Mouse (Mus musculus): ENCODE results near the gene Btn1a1.

The Btn1a1 gene

DNA sequence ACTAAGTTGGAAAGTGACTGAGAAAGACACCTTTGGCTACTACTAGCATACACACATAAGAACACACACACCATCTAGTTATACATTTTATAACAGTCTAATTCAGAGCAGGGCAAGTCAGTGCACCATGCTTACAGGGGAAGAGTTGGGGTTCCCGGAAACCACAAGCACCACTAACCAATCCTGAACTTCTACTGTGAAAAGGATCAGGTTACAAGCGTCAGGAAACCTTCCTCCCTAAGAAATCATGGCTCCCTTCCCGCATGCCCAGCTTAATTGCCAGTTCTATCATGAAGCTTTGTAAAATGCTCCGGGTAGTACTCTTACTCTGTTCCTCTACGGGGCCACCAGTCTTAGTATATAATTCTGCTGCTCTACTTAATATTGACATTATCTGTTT lies 19.6 kb upstream of the Btn1a1 start:
- DNase-seq (ENCODE audit: low read depth, low spot score) = no peak

DNA sequence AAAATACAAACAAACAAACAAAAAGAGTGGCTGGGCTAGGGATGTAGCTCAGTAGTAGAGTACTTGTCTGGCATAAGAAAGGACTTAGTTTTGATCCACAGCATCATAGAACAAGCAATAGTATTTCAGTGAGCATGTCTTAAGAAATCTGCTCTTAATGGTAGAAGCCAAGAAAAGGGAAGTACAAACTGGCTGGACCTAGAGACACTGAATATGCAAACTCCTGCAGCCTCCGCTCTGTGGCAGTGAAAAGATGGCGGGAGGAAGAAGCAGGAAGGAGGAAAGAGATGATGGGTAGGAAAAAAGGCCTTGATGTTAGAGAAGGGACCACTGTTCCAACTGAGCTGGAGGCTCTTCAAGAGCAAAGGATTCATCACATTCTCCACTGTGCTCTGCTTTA lies 17.5 kb upstream of the Btn1a1 start:
- no peak for DNase-seq (ENCODE audit: low read depth, low spot score)

DNA sequence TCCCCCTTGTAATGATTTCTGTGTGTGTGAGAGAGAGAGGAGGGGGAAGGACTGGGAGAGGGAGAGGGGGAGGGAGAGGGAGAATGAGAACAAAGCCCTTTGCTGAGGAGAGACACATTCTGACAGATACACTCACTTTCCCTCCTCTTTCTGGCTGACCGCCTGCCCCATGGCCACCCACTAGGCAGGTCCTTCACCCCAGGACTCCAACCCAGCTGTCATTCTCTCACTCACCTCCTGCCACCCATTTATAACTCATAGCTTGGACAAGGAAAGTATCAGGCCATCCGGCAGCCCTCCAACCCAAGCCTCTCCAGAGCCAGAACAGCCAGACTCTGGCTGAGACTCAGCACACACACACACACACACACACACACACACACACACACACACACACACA lies 10.0 kb upstream of the Btn1a1 start:
- no peak for DNase-seq (ENCODE audit: low read depth, low spot score)

DNA sequence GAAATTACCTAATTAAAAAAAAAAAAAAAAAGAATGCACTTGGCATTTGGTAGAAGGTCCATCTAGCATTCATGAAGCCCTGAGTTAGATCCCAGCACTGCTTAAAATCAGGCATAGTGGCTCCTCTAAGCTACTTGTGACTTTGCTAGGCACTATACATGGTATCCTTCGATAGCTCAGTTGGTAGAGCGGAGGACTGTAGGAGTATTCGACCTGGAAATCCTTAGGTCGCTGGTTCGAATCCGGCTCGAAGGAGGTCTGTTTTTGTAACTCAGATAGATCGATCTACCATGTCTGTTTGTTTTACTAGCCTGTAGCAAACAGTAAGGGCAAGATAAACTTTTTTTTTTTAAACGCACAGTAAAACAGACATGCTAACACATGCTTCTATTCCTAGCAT lies 1.2 kb upstream of the Btn1a1 start:
- DNase-seq (ENCODE audit: low read depth, low spot score) = peak; percentile 92

DNA sequence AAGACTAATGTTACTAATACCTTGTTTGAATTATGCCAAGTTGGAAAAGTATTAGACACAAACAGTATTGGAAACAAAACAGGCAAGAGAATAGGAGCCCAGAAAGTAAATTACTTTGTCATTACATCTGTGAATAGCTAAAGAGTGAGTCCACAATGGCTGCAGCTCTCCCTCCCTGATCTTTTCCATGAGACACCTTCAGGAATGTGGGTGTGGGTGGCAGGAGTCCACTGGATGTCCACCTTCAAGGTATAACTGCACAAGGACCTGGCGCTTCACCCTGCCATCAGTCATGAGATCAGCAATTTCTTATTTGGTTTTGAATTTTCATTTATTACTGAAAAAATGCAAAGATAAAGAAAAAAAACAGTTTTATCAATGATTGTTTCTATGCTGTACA lies 605 bp upstream of the Btn1a1 start:
- no peak for DNase-seq (ENCODE audit: low read depth, low spot score)

DNA sequence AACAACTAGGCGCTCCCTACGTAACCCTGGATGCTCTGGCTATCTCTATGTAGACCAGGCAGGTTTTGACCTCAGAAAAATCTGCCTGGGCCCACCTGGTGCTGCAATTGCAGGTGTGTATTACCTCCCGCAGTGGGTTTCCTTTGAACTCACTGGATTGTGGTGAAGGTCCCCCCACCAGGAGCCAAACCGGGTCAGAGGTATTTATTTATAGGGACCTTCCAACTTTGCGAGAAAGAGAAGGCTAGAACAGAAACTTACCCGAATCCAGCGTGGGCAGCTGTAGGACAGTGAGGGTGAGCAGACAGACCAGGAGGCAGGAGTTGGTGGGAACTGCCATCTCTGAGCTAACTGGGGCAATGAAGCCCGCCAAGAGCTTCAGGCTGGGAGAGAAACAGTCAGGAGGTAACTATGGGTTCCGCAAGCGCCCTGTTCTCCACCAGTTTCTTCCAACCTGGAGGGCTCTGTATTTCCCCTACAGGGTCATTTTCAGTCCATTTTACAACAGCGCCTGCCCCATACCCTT lies 797 bp downstream of the Btn1a1 start:
- no peak for DNase-seq (ENCODE audit: low read depth, low spot score)

DNA sequence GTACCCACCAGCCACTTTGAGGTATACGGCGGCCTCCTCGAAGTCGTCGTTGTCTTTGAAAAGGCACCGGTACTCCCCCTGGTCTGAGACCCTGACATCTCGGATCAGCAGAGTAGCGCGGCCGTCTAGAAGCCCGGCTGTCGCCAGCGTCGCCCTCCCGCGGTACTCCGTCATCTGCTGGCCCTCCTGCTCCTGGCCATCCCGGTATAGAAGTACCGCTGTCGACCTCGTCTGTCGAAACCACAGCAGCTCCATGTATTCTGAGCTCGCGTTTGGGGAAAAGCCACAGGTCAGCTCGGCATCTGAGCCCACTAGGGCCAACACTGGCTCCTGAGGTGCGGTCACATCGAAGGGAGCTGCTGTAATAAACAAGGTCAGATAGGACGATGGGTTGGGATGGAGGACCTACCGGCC lies 1.5 kb downstream of the Btn1a1 start:
- DNase-seq (ENCODE audit: low read depth, low spot score) = no peak

DNA sequence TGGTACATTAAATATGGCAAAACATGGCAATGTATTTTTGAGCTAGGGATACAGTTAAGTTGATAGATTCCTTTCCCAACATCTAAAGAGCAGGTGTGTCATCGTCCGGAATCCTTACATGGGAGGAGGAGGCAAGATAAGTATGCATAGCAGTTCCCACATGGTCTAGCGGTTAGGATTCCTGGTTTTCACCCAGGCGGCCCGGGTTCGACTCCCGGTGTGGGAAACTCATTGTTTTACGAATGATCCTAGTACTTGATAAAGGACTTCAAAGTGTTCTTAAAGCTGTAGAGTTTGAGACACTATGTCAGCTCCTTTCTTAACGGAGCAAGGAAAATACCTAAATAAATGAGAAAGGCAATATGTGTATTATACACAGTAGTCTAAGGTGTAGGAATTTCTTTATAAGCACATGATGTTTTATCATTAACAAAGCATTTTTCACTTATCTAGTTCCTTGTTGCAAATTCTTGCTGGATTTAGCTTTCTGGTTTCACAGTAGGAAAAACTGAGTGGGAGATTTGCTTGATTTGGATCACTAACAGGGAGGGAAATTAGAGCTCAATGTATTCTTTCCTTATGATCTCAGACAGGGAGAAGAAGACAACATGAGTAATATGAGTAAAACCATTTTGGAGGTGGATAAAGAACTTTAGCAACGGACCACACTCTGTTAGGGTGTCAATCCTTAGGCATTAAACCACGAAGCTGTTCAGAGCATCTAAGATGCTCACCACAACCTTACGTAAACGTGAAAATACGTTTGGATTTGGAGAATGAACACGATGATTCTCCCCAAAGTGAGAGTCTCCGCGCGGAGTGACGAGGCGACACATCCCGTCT lies 2.1 kb downstream of the Btn1a1 start:
- peak; percentile 91 for DNase-seq (ENCODE audit: low read depth, low spot score)

DNA sequence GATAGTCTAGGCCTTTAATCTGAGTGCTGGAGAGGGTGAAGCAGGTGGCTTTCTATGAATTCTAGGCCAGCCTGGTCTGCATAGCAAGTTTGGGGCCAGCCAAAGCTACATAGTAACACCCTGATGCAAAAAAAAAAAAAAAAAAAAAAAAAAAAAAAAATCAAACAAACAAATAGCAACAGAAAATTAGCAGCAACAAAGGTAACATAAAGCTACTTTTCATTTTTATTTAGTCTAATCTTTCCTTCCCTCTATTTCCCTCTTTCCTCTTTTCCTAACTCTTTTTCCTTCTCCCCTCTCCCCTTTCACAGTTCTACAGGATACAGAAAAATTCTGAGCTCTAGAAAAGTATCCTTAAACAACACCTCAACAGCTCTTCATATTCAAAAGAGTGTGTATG lies 3.0 kb downstream of the Btn1a1 start:
- DNase-seq (ENCODE audit: low read depth, low spot score) = no peak

DNA sequence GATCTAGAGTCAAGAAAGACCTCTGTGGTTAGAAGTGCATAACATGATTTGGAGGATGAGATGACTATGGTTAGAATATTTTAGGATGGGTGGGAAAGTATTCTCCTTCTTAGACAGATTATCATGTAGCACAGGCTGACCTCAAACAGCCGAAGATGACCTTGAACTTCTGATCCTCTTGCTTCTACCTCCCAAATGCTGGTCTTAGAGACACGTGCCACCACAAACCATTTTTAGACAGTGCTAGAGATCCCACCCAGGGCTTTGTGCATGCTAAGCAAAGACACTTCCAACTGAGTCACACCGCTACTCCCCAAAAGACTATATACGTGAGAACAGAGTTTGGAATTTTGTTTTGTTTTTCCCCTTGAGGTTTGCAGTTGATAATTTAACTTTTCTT lies 3.6 kb downstream of the Btn1a1 start:
- DNase-seq (ENCODE audit: low read depth, low spot score) = no peak

DNA sequence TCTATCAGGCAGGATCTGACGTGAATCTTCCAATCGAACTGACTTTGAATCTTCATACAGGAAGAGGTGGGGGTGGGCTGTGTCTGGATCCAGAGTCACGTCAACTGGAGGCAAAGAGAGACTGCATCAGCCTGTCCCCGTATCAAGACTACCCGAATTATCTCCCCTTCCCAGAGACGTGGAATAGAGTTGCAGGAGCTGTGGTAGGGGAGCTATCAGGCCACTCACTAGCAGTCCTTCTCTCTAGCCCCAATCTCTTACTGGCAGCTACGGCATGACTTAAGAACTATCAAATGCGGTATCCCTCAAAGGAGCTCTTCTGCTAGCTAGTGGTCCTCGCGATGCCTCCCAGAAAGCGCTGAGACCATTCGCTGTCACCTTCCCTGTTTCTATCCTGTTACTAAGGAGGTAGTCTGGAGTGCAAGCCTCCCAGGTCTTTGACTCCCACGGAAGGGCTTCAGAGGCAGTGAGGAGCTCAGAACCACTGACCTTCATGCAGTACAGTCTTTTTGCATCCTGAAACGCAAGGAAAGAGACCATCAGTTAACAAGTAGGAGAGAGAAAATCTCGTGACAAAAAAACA lies 6.3 kb downstream of the Btn1a1 start:
- DNase-seq (ENCODE audit: low read depth, low spot score) = peak; percentile 62

DNA sequence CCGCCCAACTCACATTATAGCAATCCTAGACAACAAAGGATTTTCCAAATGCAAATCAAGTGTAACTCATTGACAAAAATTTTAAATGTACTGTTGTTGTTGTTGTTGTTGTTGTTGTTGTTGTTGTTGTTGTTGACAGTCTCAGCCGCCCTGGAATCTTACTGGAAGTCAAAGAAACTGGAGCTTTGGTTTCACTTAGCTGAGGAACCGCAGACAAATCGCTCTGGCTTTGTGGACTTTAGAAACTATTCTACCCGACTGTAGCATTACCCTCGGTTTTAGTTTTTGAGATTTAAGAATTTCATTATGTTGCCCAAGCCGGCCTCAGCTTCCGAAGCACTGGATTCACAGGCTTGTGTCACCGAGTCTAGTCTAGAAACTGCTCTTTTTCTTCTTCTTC lies 11.8 kb downstream of the Btn1a1 start:
- DNase-seq (ENCODE audit: low read depth, low spot score) = no peak

DNA sequence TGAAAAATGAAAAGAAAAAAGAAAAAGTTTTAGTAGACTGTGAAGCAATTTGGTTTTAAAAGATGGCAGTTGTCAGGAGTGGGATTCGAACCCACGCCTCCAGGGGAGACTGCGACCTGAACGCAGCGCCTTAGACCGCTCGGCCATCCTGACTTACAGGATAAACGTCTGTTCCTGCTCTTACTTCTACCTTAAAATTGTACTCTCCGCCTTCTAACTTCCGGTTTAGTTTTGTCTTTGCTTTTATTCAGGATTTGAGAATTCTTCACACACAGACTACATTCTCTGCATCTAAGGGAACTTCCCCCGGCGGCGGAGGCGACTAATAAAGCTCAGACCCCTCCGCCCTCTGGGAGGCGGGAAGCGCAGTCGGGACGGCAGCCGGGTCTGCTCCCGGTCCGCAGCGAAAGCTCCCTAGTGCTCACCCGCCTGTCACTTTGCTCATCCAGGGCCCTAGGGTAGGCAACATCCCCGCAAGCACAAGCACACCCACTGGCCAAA lies 12.3 kb downstream of the Btn1a1 start:
- DNase-seq (ENCODE audit: low read depth, low spot score) = peak; percentile 89

DNA sequence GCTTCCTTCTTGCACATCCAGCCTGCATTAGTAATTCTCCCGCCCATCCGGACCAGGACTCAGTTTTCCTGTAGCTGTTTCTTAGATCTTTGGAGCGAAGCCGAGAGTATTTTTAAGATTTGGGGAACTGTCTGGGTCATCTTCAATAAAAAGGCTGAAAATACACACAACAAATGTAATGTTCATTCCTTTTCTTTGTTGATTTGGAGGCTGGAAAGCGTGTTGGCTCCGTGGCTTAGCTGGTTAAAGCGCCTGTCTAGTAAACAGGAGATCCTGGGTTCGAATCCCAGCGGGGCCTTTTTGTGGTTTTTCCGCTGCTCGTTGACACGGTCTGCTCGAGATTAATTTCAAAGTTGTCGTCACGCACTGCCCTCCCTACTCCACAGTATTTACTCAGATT lies 15.3 kb downstream of the Btn1a1 start:
- DNase-seq (ENCODE audit: low read depth, low spot score) = peak; percentile 91

DNA sequence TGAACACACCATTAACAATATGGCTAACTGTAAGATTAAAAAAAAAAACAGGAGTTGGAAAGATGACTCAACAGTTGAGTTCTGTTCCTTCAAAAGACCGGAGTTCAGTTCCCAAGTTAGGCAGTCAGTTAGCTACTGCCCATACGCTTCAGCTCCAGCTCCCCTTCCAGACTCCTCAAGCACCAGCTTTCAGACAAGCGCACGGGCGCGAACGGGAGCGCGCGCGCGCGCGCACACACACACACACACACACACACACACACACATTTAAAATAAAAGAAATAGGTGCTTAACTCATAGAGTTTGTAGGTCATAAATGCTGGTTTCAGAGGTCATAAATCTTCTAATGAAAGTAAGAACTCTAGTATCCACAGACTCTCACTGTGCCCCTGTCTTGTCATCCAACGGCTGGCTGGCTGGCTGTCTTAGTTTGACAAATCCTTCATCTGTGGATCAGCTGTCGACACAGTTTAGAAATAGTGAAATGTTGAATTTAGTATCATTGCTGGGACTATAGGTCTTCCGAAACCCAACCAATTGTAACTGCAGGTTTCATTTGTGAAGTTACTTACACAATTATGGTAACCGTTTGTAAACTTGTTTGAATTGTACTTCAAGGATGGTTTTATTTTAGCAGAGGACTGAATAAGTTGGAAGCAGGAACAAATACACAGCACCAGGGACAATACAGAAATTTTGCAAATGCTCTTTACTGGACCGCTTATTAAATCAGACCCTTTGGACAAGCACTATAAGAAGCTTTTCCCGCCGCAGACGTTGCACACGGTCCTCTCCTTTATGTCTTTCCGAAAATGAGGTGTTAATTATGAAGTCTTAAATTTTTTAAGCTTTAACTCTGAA lies 16.2 kb downstream of the Btn1a1 start:
- DNase-seq (ENCODE audit: low read depth, low spot score) = peak; percentile 95

DNA sequence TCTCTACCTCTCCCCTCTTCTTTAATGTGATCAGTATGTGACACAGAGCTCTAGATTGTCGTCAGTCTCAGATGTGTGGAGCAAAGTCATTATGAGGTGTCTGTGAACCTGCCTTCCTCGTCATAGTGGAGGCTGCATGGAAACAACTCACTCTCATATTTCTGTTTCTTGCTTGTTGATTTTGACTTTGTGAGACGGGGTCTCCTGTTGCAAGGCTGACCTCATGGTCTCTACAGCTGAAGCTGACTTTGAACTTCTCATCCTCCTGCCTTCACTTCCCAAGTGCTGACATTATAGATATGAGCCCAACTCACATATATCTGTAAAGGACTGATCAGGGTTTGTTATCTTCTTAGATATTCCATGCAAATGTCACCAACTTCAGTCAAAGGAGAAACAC lies 16.9 kb downstream of the Btn1a1 start:
- DNase-seq (ENCODE audit: low read depth, low spot score) = no peak

DNA sequence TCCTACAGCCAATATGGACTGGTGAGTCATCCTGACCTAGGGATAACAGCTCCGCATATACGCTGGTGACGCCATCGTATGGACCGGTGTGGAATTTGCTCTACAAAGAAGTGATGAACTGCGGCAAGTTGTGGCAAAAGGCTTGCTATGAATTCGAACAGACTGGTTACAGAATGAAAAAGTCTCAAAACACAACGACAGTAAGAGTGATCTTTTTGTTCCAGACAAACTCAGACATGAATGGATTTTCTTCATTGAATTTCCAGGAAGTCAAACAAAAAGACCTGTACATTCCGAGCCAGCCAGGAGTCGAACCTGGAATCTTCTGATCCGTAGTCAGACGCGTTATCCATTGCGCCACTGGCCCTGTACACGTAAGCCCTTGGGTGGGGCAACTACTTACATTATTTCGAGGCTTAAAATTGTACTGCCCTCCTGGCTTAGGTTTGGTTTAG lies 19.2 kb downstream of the Btn1a1 start:
- peak; percentile 87 for DNase-seq (ENCODE audit: low read depth, low spot score)

DNA sequence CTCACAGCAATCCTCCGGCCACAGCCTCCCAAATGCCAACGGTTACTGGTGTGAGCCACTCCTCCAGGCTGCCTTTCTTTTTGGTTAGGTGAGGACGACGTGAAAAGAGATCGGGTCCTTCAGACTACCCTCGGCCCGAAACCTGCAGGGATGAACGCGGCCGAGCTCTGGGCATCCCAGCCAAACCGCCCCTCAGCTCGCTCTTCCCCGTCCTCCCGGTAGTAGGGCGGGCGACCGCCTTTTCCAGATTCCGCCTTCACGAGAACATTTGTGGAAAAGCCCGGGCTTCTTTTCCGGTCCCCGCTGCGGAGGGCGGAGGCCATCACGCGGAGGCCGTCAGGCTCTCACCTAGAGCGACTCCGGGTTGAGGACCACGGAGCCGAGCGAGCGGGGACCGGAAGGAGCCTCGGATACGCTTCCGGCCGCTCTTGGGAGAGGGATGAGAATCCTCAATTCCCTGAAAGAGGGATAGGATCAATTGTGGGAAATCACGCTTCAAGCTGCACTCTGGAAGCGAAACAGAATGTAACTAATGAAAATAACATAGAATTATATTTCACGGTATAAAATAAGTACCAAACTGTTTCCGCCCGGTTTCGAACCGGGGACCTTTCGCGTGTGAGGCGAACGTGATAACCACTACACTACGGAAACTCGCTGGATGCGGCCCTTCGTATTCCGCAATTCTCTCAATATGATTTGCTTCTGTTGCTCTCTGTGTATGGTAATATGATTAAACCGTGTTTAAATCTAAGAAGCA lies 20.0 kb downstream of the Btn1a1 start:
- DNase-seq (ENCODE audit: low read depth, low spot score) = peak; percentile 95

DNA sequence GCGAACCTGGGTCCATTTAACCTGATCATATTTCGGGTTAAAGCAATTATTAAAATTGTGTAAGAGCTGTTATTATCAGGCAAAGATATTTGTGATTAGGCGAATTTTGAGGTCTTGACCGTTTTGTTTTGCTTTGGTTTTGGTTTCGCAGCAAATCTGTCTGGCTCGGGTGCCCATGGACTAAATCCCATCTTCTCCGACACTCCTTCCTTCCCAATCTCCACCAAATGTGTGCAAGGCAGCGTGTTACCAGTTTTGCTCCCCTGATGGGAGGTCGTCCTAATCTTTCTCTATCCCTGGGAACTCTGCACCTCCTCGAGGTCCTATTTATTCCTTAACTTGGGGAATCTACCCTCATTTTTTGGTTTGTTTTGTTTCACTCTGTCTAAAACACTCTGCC lies 20.5 kb downstream of the Btn1a1 start:
- DNase-seq (ENCODE audit: low read depth, low spot score) = no peak

DNA sequence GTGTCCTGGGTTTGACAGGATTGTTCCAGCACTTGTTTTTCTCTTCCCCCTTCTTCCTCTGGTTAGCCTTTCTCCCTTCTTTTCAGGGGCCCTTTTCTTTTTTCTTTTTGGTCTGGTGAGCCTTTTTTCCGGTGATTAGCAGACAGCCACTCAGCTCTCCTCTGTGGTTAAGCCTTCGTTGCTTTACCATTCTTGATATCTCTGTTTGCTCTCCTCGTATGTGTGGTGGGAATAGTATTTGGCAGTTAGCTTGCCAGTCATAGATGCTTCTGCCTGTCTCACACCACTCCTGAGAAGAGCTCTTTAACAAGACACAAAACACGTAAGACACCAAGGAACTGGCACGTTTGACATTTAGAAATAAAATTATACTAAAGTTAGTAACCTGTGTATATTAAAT lies 21.2 kb downstream of the Btn1a1 start:
- DNase-seq (ENCODE audit: low read depth, low spot score) = no peak

DNA sequence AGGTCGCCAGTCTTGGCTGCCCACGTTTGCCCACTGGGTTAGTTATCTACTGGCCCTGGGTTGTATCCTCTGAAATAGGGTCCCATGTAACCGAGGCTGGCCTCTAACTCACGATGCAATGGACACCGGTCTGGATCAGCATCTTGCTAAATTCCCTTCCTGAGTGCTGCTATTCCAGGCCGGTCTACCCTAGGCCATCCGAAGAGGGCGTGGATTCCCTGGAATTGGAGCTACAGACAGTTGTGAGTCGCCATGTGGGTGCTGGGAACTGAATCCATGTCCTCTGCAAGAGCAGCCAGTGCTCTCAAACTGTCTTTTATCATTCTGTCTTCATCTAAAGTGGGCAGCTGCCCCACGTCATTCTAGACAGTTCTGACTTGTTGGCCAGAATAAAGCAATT lies 25.8 kb downstream of the Btn1a1 start:
- DNase-seq (ENCODE audit: low read depth, low spot score) = peak; percentile 82

All from R1 (cell line).